Mouse (Mus musculus): Measurements from ENCODE around the gene Gm20388. TPM values are rescaled to one million over a fixed set of nuclear protein-coding genes. Genes with fewer than 3 reads are reported as not detected.
"Not testable (repeated sequence)": the region's sequence is repeated elsewhere in the genome, so short reads cannot be mapped to it uniquely, and the experiment has no call there.

Gene Gm20388
- total and polyA plus RNA-seq, 2 experiments from 2014 or later, result 51.3 TPM; not detected in 1

- H3K27ac ChIP-seq (ENCODE audit: low read depth, low read length), result no peak overlapping the region
- WGBS, result 38% methylated on average over 25 of the region's 25 CpGs
- no peak for DNase-seq
These were observed 1400.6 kb downstream of the Gm20388 start for GRCm38 (mm10) chr8:121310976-121311819.

GRCm38 (mm10) chr8:121313458-121313857, 1402.8 kb downstream of the Gm20388 start:
- TF ChIP-seq CTCF (IDR thresholded peaks at IDR 0.05; ENCODE audit: low read depth), result peak; percentile 18; the same call in 1 of the 2 replicates
- Histone ChIP-seq H3K4me1 (ENCODE audit: insufficient read depth) (no peaks in the 10 kb centered on the region), H3K4me3 (ENCODE audit: low read depth, low read length) (no peak overlapping the region), H3K9me3 (ENCODE audit: low read length) (no peaks in the 10 kb centered on the region), H3K4me2 (ENCODE audit: low read depth) (no peak overlapping the region), H3K27me3 (ENCODE audit: insufficient read depth, low read length) (no peaks in the 10 kb centered on the region), H3K9ac (no peak overlapping the region), H3K27ac (ENCODE audit: low read depth, low read length) (no peak overlapping the region), H3K36me3 (ENCODE audit: insufficient read depth) (no peaks in the 10 kb centered on the region)
- no peak for ATAC-seq
- no peak for DNase-seq
- WGBS, result 59% methylated on average over 6 of the region's 6 CpGs

More at GRCm38 (mm10) chr8:121310976-121311819, 1400.6 kb downstream of the Gm20388 start:
- Histone ChIP-seq H3K4me1 (ENCODE audit: insufficient read depth) (no peaks in the 10 kb centered on the region), H3K9me3 (ENCODE audit: low read length) (no peaks in the 10 kb centered on the region), H3K4me3 (ENCODE audit: low read depth, low read length) (no peak overlapping the region), H3K9ac (no peak overlapping the region), H3K27me3 (ENCODE audit: insufficient read depth, low read length) (no peaks in the 10 kb centered on the region), H3K4me2 (ENCODE audit: low read depth) (no peak overlapping the region), H3K36me3 (ENCODE audit: insufficient read depth) (no peaks in the 10 kb centered on the region)
- no peak for TF ChIP-seq CTCF (IDR thresholded peaks at IDR 0.05; ENCODE audit: low read depth)
- no peak for ATAC-seq

GRCm38 (mm10) chr8:121314036-121314435, 1403.4 kb downstream of the Gm20388 start:
- DNase-seq (no peak), ATAC-seq (no peak)
- Histone ChIP-seq H3K9ac (no peak overlapping the region), H3K4me2 (ENCODE audit: low read depth) (no peak overlapping the region), H3K27me3 (ENCODE audit: insufficient read depth, low read length) (no peaks in the 10 kb centered on the region), H3K4me3 (ENCODE audit: low read depth, low read length) (no peak overlapping the region), H3K27ac (ENCODE audit: low read depth, low read length) (no peak overlapping the region), H3K9me3 (ENCODE audit: low read length) (no peaks in the 10 kb centered on the region), H3K36me3 (ENCODE audit: insufficient read depth) (no peaks in the 10 kb centered on the region), H3K4me1 (ENCODE audit: insufficient read depth) (no peaks in the 10 kb centered on the region)
- TF ChIP-seq CTCF (IDR thresholded peaks at IDR 0.05; ENCODE audit: low read depth), result no peak
- 76% methylated on average over 5 of the region's 5 CpGs for WGBS

- no peak for TF ChIP-seq CTCF (IDR thresholded peaks at IDR 0.05; ENCODE audit: low read depth)
- Histone ChIP-seq H3K27ac (ENCODE audit: low read depth, low read length) (no peak overlapping the region), H3K4me2 (ENCODE audit: low read depth) (no peak overlapping the region), H3K27me3 (ENCODE audit: insufficient read depth, low read length) (no peaks in the 10 kb centered on the region), H3K4me3 (ENCODE audit: low read depth, low read length) (no peak overlapping the region), H3K4me1 (ENCODE audit: insufficient read depth) (no peaks in the 10 kb centered on the region), H3K9me3 (ENCODE audit: low read length) (no peaks in the 10 kb centered on the region), H3K9ac (no peak overlapping the region), H3K36me3 (ENCODE audit: insufficient read depth) (no peaks in the 10 kb centered on the region)
- 79% methylated on average over 3 of the region's 3 CpGs for WGBS
- DNase-seq, result no peak
- ATAC-seq, result no peak
These were observed 1404.9 kb downstream of the Gm20388 start for GRCm38 (mm10) chr8:121315569-121315968.

GRCm38 (mm10) chr8:121316009-121316408, 1405.4 kb downstream of the Gm20388 start:
- TF ChIP-seq CTCF (IDR thresholded peaks at IDR 0.05; ENCODE audit: low read depth), result no peak
- H3K4me3 ChIP-seq (ENCODE audit: low read depth, low read length), result no peak overlapping the region
- no peak for ATAC-seq
- no peaks in the 10 kb centered on the region for H3K36me3 ChIP-seq (ENCODE audit: insufficient read depth)
- H3K27me3 ChIP-seq (ENCODE audit: insufficient read depth, low read length), result no peaks in the 10 kb centered on the region
- no peak overlapping the region for H3K4me2 ChIP-seq (ENCODE audit: low read depth)
- no peak overlapping the region for H3K27ac ChIP-seq (ENCODE audit: low read depth, low read length)
- 83% methylated on average over 18 of the region's 18 CpGs for WGBS
- DNase-seq, result no peak
- H3K9ac ChIP-seq, result no peak overlapping the region
- no peaks in the 10 kb centered on the region for H3K4me1 ChIP-seq (ENCODE audit: insufficient read depth)
- no peaks in the 10 kb centered on the region for H3K9me3 ChIP-seq (ENCODE audit: low read length)

- H3K27ac ChIP-seq (ENCODE audit: low read depth, low read length); H3K4me1 ChIP-seq (ENCODE audit: insufficient read depth); DNase-seq; H3K4me3 ChIP-seq (ENCODE audit: low read depth, low read length); H3K4me2 ChIP-seq (ENCODE audit: low read depth); H3K36me3 ChIP-seq (ENCODE audit: insufficient read depth); H3K9ac ChIP-seq; H3K27me3 ChIP-seq (ENCODE audit: insufficient read depth, low read length); ATAC-seq; H3K9me3 ChIP-seq (ENCODE audit: low read length): not testable (repeated sequence)
- no CpG with 5 or more reads among the region's 19 CpGs for WGBS
These were observed 1408.1 kb downstream of the Gm20388 start for GRCm38 (mm10) chr8:121318756-121319155.

GRCm38 (mm10) chr8:121319491-121319890, 1408.8 kb downstream of the Gm20388 start:
- H3K9me3 ChIP-seq (ENCODE audit: low read length), result no peaks in the 10 kb centered on the region
- WGBS, result 78% methylated on average over 5 of the region's 5 CpGs
- DNase-seq (no peak), ATAC-seq (no peak)
- no peaks in the 10 kb centered on the region for H3K36me3 ChIP-seq (ENCODE audit: insufficient read depth)
- H3K4me3 ChIP-seq (ENCODE audit: low read depth, low read length), result no peak overlapping the region
- no peaks in the 10 kb centered on the region for H3K4me1 ChIP-seq (ENCODE audit: insufficient read depth)
- no peak overlapping the region for H3K9ac ChIP-seq
- no peaks in the 10 kb centered on the region for H3K27me3 ChIP-seq (ENCODE audit: insufficient read depth, low read length)
- TF ChIP-seq CTCF (IDR thresholded peaks at IDR 0.05; ENCODE audit: low read depth), result no peak
- no peak overlapping the region for H3K4me2 ChIP-seq (ENCODE audit: low read depth)
- H3K27ac ChIP-seq (ENCODE audit: low read depth, low read length), result no peak overlapping the region

Measured in forebrain, postnatal 0 days (tissue).